Mouse (Mus musculus) forebrain, embryonic 15.5 days (tissue): ENCODE data around the gene Cela3b. TPM values are rescaled to one million over a fixed set of nuclear protein-coding genes. Genes with fewer than 3 reads are reported as not detected.
A peak's percentile ranks its signal among the peaks of the same experiment; 100 is the strongest.

Source experiments
- ATAC-seq: fragments of 200-750 bp; cut with Nextera tagmentation; replicated peaks from 2 replicates; pipeline ENCODE4 v1.8.0; 2017; ENCODE audit warnings: mild to moderate bottlenecking, moderate TSS enrichment, moderate library complexity
- H3K27ac ChIP-seq: fragments of 300-500 bp; sonication (generic); replicated peaks from 2 replicates; pipeline ENCODE4 v1.5.1; 2015; ENCODE audit warnings: mild to moderate bottlenecking, inconsistent platforms
- H3K27me3 ChIP-seq: fragments of 300-500 bp; sonication (generic); 2 replicates; pipeline ENCODE4 v1.6.1; 2015; ENCODE audit warnings: inconsistent platforms
- H3K36me3 ChIP-seq: fragments of 300-500 bp; sonication (generic); 2 replicates; pipeline ENCODE4 v1.6.1; 2015; ENCODE audit warnings: mild to moderate bottlenecking, inconsistent platforms
- H3K4me1 ChIP-seq: fragments of 300-500 bp; sonication (generic); 2 replicates; pipeline ENCODE4 v1.6.1; 2015; ENCODE audit warnings: inconsistent platforms
- H3K4me2 ChIP-seq: fragments of 300-500 bp; sonication (generic); replicated peaks from 2 replicates; pipeline ENCODE4 v1.6.1; 2015; ENCODE audit warnings: mild to moderate bottlenecking, inconsistent platforms
- H3K4me3 ChIP-seq: fragments of 300-500 bp; sonication (generic); 2 replicates; pipeline ENCODE4 v1.5.1; 2015; ENCODE audit warnings: mild to moderate bottlenecking, inconsistent platforms
- H3K9ac ChIP-seq: fragments of 300-500 bp; sonication (generic); replicated peaks from 2 replicates; pipeline ENCODE4 v1.6.1; 2015; ENCODE audit warnings: mild to moderate bottlenecking, inconsistent platforms
- H3K9me3 ChIP-seq: fragments of 300-500 bp; sonication (generic); 2 replicates; pipeline ENCODE4 v1.6.1; 2016; ENCODE audit warnings: inconsistent platforms
- WGBS: fragments of 180-500 bp; shearing (Covaris S2); methylation state at CpG from one replicate; pipeline ENCODE4 v1.1.7; 2015; ENCODE audit warnings: mixed read lengths; 5-methylcytosine and 5-hydroxymethylcytosine counted together
- polyA plus RNA-seq: library from polyadenylated mRNA; unstranded; fragments of >200 nt; fragmentation: Nextera tagmentation; extraction: Ambion mirVana; gene quantifications from 2 replicates; pipeline ENCODE4 v1.2.1, GENCODE M21; 2015

The Cela3b gene
- polyA plus RNA-seq, 1 experiment from 2014 or later: not detected

DNA sequence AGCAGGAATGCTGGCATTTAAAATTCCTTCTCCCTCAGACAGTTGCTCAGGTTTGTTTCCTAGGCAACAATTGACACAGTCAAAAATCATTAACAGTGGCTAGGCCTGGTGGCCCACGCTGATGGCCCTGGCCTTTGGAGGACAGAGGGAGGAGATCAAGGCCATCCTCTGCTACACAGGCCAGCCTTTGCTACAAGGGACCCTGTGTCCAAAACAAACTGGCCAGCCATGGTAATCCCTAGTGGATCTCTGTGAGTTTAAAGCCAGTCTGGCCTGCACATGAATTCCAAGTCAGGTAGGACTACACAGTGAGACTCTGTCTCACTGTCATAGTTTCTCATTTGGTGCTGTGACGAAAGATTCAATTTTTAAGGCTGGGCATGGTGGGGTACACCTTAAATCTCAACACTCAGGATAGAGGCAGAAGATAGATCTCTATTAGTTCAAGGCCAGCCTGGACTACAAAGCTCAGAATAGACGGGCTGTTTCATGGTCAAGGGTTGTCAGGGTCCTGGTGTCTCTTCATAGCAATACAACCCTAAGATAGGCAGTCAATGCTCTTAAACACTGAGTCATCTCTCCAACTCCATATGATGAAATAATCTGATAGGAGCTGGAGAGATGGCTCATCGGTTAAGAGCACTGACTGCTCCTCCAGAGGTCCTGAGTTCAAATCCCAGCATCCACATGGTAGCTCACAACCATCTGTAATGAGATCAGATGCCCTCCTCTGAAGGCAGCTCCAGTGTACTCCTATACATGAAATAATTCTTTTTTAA lies 52.6 kb downstream of the Cela3b start:
- Histone ChIP-seq H3K9me3 (no peaks in the 10 kb centered on the region), H3K9ac (no peak overlapping the region), H3K4me3 (no peak overlapping the region), H3K27ac (no peak overlapping the region), H3K4me1 (no peaks in the 10 kb centered on the region), H3K4me2 (no peak overlapping the region), H3K27me3 (no peaks in the 10 kb centered on the region), H3K36me3 (no peaks in the 10 kb centered on the region)
- no peak for ATAC-seq
- WGBS: 79% methylated on average over 4 of the region's 4 CpGs

DNA sequence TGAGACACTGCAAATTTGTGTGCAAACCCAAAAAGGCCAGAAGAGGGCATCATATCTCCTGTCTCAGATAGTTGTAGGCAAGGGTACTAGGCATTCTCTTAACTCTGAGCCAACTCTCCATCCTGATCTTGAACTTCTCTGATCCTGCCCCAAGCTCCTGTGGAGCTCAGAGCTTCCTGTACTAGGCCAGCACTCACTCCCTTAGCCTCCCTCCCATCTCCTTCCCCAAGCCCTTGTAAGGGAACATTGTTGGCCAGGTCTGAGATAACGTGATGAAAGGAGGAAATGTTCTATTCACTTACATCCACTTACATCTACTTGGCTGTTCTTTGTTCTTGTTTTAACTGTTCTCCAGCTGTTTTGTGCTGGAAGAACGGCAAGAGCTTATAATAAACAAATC lies 53.6 kb downstream of the Cela3b start:
- Histone ChIP-seq H3K4me3 (no peak overlapping the region), H3K4me1 (no peaks in the 10 kb centered on the region), H3K4me2 (no peak overlapping the region), H3K9me3 (no peaks in the 10 kb centered on the region), H3K27me3 (no peaks in the 10 kb centered on the region), H3K9ac (no peak overlapping the region), H3K36me3 (no peaks in the 10 kb centered on the region), H3K27ac (no peak overlapping the region)
- WGBS: 64% methylated on average over 2 of the region's 2 CpGs
- ATAC-seq: no peak

DNA sequence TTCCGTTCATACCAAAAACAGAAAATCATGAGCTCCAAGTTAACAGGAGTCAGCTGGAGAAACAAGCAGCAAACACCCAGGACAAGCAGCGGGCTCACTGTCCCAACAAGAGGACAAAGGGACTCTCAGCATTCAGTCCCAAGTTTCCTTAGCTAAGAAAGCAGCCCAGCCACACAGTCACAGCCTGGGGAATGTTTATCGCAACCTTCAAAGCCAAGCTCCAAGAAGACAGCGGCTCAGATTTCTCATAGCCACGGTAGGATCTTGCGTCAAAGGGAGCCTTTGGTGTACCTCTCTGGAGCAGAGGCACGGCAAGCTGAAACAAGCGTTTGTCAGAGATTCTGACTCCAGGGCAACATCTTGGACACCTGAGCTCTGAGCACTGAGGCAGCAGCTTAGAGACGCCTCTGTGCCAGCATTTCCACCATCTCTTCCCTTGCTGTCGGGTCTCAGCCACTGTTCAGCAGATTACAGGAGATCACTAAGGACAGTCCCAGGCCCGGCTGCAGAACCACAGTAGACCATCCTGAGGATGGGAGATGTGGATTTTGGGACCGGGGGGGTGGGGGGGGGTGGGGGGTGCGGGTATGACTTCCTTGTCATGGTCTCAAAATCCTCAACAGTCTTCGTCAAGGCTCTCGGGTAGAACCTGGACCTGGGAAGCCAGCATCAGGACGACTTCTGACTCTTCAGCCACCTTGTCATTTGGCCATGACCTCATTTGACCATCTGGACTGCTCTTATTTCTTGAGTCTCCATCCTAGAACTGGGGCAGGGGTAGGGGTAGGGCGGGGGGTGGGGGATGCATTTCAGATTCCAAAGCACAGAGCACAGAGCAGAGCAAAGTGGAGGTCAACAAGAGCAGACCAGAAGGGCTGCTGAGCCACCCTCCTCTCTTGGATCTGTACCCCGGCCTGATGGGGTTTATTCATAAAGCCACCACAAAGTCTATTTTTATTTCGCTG lies 54.7 kb downstream of the Cela3b start:
- ATAC-seq: no peak
- H3K4me2 ChIP-seq: no peak overlapping the region
- H3K27ac ChIP-seq: 0 out of 2 replicates have a peak overlapping the region, but pooled peaks have one; percentile 5
- peaks cover under 1% of the 10 kb centered on the region for H3K4me1 ChIP-seq
- 61% methylated on average over 19 of the region's 19 CpGs for WGBS
- no peaks in the 10 kb centered on the region for H3K36me3 ChIP-seq
- no peak overlapping the region for H3K4me3 ChIP-seq
- H3K27me3 ChIP-seq: no peaks in the 10 kb centered on the region
- no peak overlapping the region for H3K9ac ChIP-seq
- no peaks in the 10 kb centered on the region for H3K9me3 ChIP-seq

DNA sequence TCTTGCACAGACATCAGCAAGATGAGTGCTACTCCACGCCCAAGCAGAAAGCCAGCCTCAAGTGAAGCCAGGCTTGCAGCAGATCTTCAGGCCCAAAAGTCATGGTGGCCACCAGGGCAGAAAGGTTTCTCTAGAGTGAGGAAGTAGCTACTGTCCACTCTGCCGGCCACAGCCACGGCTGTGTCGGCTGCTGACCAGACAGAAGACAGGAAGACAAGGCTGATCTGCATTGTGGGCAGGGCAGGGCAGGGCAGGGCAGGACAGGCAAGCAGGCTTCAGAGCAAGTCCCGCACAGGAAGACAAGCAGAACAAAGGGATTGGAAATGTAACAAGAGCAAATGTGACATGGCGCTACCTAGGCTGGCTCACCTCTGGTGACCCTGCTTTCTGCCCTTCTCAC lies 56.6 kb downstream of the Cela3b start:
- no peaks in the 10 kb centered on the region for H3K36me3 ChIP-seq
- H3K9ac ChIP-seq: no peak overlapping the region

DNA sequence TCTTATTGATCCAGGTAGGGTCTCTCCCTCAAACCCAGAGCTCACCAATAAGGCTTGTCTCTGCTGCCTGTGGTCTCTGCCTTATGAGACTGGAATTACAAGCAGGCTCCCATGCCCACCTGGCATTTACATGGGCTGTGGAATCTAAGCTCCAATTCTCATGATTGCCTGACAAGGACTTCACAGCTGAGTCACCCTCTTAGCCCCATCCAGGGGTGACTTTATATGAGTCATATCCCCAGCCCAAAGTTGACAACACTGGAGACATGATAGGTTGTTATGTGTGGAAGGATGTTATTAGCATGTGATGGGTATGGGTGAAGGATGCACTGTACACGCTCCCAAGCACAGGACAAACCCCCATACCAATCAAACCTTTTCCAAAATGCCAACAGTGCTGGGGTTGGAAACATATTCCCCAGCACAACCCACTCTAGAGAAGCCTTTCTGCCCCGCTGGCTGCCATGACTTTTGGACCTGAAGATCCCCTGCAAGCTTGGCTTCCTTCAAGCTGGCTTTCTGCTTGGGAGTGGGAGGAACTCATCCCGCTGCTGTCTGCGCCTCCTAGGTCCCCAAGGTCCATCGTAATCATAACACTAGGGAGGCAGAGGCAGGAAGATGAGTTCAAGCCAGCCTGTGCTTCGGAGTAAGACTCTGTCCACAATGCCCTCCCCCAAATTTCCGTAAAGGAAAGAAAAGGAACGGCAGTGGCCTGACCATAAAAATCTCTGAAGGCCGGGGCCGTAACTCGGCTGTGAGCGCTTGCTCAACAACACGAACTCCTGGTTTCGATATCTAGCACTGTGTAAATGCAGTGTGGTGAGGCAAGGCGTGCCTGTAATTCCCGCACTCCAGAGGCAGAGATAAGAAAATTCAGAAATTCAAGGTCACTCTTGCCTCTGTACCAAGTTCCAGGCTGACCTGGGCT lies 58.5 kb downstream of the Cela3b start:
- no peaks in the 10 kb centered on the region for H3K9me3 ChIP-seq
- no peak for ATAC-seq
- H3K27ac ChIP-seq: no peak overlapping the region
- H3K9ac ChIP-seq: no peak overlapping the region
- H3K36me3 ChIP-seq: no peaks in the 10 kb centered on the region
- peaks cover 10% of the 10 kb centered on the region for H3K4me1 ChIP-seq
- no peak overlapping the region for H3K4me2 ChIP-seq
- H3K27me3 ChIP-seq: no peaks in the 10 kb centered on the region
- no peak overlapping the region for H3K4me3 ChIP-seq
- WGBS: 89% methylated on average over 16 of the region's 16 CpGs

More for the DNA sequence above, 56.6 kb downstream of the Cela3b start:
- ATAC-seq: no peak
- Histone ChIP-seq H3K9me3 (no peaks in the 10 kb centered on the region), H3K4me2 (no peak overlapping the region), H3K4me3 (no peak overlapping the region), H3K27me3 (no peaks in the 10 kb centered on the region), H3K4me1 (peaks cover 10% of the 10 kb centered on the region), H3K27ac (no peak overlapping the region)
- 73% methylated on average over 6 of the region's 6 CpGs for WGBS

Other genes starting within 250 kb of the Cela3b start
- 0.78 and 1.7 TPM in 2 replicates for gene Wnt4, start 153.1 kb downstream of the Cela3b start, polyA plus RNA-seq
- gene Cdc42, start 72.8 kb downstream of the Cela3b start, polyA plus RNA-seq: 799 and 841 TPM in 2 replicates
- gene Cela3a, start 20.7 kb downstream of the Cela3b start, polyA plus RNA-seq: not detected in 2 replicates
- not detected in 2 replicates for gene 1700013G24Rik, start 22.7 kb upstream of the Cela3b start, polyA plus RNA-seq
- 3.7 and 4.2 TPM in 2 replicates for gene Hspg2, start 38.2 kb upstream of the Cela3b start, polyA plus RNA-seq
- gene Ldlrad2, start 144.0 kb upstream of the Cela3b start, polyA plus RNA-seq: 0.47 TPM in 1 of 2 replicates, not detected in the other
- 80.5 and 81.6 TPM in 2 replicates for gene Usp48, start 163.2 kb upstream of the Cela3b start, polyA plus RNA-seq
- 31.2 and 40.4 TPM in 2 replicates for gene Rap1gap, start 234.2 kb upstream of the Cela3b start, polyA plus RNA-seq